ENCODE assay signal across 22 mouse cellular contexts in genomic region chr11:46846661-46847060, GRCm38 (mm10). TPM values are rescaled to one million over a fixed set of nuclear protein-coding genes. Genes with fewer than 3 reads are reported as not detected.
DNase-seq lines count a peak whose midpoint lies in the region; ATAC-seq lines count a peak whose summit lies in the region.
"Had no signal": no experiment of that assay in that cellular context is flagged by ENCODE, and none has a peak within 500 bp of the region (broad histone marks: within the 10 kb centered on the region; RNA-seq: fewer than 3 reads in every experiment).

No protein-coding gene starts in this region.

- DNase-seq in embryo, embryonic 10 days (ENCODE audit: low spot score): peak; percentile 48
- DNase-seq in embryo, embryonic 10.5 days (ENCODE audit: low spot score): no peak
- peak; percentile 68 for DNase-seq in embryonic facial prominence, embryonic 10.5 days (ENCODE audit: low spot score)
- peak; percentile 64 for DNase-seq in limb, embryonic 10.5 days (ENCODE audit: low spot score)
- DNase-seq in cerebellum, postnatal 25 days: no peak
- no peak for DNase-seq in hindbrain, embryonic 10.5 days (ENCODE audit: low spot score)
- DNase-seq in hindbrain, embryonic 14.5 days (ENCODE audit: low spot score): no peak
- DNase-seq: adrenal gland, adult 2 months; cerebellum, postnatal 10 days; gastrocnemius, postnatal 36 days; liver; lung, postnatal 10 days; midbrain, embryonic 14.5 days; right cerebral cortex, postnatal 14 days; spleen, adult 18-20 months; thymus, postnatal 4 days had no signal

- H3K9ac ChIP-seq in kidney, embryonic 15.5 days: no peak overlapping the region
- H3K9ac ChIP-seq in hindbrain, embryonic 14.5 days: no peak overlapping the region
- H3K9ac ChIP-seq: heart, embryonic 15.5 days; neural tube, embryonic 13.5 days had no signal

- H3K36me3 ChIP-seq in embryonic facial prominence, embryonic 10.5 days (replicated peaks): no peaks in the 10 kb centered on the region
- no peaks in the 10 kb centered on the region for H3K36me3 ChIP-seq in kidney, embryonic 15.5 days
- no peaks in the 10 kb centered on the region for H3K36me3 ChIP-seq in limb, embryonic 10.5 days
- H3K36me3 ChIP-seq in hindbrain, embryonic 10.5 days: no peaks in the 10 kb centered on the region
- H3K36me3 ChIP-seq in hindbrain, embryonic 14.5 days (replicated peaks; ENCODE audit: control insufficient read depth, insufficient read depth): no peaks in the 10 kb centered on the region
- H3K36me3 ChIP-seq: heart, embryonic 15.5 days; neural tube, embryonic 13.5 days had no signal

- no peak overlapping the region for H3K4me3 ChIP-seq in embryonic facial prominence, embryonic 10.5 days
- H3K4me3 ChIP-seq in kidney, embryonic 15.5 days (replicated peaks): no peak overlapping the region
- H3K4me3 ChIP-seq in limb, embryonic 10.5 days: no peak overlapping the region
- no peak overlapping the region for H3K4me3 ChIP-seq in hindbrain, embryonic 10.5 days
- H3K4me3 ChIP-seq in hindbrain, embryonic 14.5 days (replicated peaks; ENCODE audit: low read length): no peak overlapping the region
- H3K4me3 ChIP-seq: heart, embryonic 15.5 days; megakaryocyte, embryonic 14.5 days; neural tube, embryonic 13.5 days had no signal

- peak overlapping the region; percentile 51 for H3K27ac ChIP-seq in embryonic facial prominence, embryonic 10.5 days (replicated peaks)
- peak overlapping the region; percentile 54 for H3K27ac ChIP-seq in kidney, embryonic 15.5 days
- H3K27ac ChIP-seq in limb, embryonic 10.5 days: peak overlapping the region; percentile 76
- H3K27ac ChIP-seq in hindbrain, embryonic 10.5 days: no peak overlapping the region
- no peak overlapping the region for H3K27ac ChIP-seq in hindbrain, embryonic 14.5 days
- H3K27ac ChIP-seq: heart, embryonic 15.5 days; neural tube, embryonic 13.5 days had no signal

- no peaks in the 10 kb centered on the region for H3K9me3 ChIP-seq in embryonic facial prominence, embryonic 10.5 days
- H3K9me3 ChIP-seq in kidney, embryonic 15.5 days (replicated peaks): no peaks in the 10 kb centered on the region
- H3K9me3 ChIP-seq in limb, embryonic 10.5 days (replicated peaks): no peaks in the 10 kb centered on the region
- H3K9me3 ChIP-seq in hindbrain, embryonic 10.5 days: no peaks in the 10 kb centered on the region
- no peaks in the 10 kb centered on the region for H3K9me3 ChIP-seq in hindbrain, embryonic 14.5 days (ENCODE audit: control insufficient read depth, low read length)
- H3K9me3 ChIP-seq: heart, embryonic 15.5 days; megakaryocyte, embryonic 14.5 days; neural tube, embryonic 13.5 days had no signal

- no peak overlapping the region for H3K4me2 ChIP-seq in kidney, embryonic 15.5 days
- no peak overlapping the region for H3K4me2 ChIP-seq in hindbrain, embryonic 14.5 days (replicated peaks)
- H3K4me2 ChIP-seq: heart, embryonic 15.5 days; neural tube, embryonic 13.5 days had no signal

- no peaks in the 10 kb centered on the region for H3K27me3 ChIP-seq in embryonic facial prominence, embryonic 10.5 days (replicated peaks; ENCODE audit: low read depth, poor library complexity, severe bottlenecking)
- H3K27me3 ChIP-seq in kidney, embryonic 15.5 days: no peaks in the 10 kb centered on the region
- H3K27me3 ChIP-seq in limb, embryonic 10.5 days (ENCODE audit: low read depth, poor library complexity, severe bottlenecking): no peaks in the 10 kb centered on the region
- H3K27me3 ChIP-seq in hindbrain, embryonic 10.5 days (ENCODE audit: insufficient read depth, poor library complexity, severe bottlenecking): no peaks in the 10 kb centered on the region
- H3K27me3 ChIP-seq in hindbrain, embryonic 14.5 days (ENCODE audit: control insufficient read depth, insufficient read depth, low read length): no peaks in the 10 kb centered on the region
- H3K27me3 ChIP-seq: heart, embryonic 15.5 days; megakaryocyte, embryonic 14.5 days; neural tube, embryonic 13.5 days had no signal

- H3K4me1 ChIP-seq in embryonic facial prominence, embryonic 10.5 days: peaks cover 34% of the 10 kb centered on the region
- peaks cover 42% of the 10 kb centered on the region for H3K4me1 ChIP-seq in kidney, embryonic 15.5 days
- peaks cover 46% of the 10 kb centered on the region for H3K4me1 ChIP-seq in limb, embryonic 10.5 days
- peaks cover 7% of the 10 kb centered on the region for H3K4me1 ChIP-seq in hindbrain, embryonic 10.5 days (replicated peaks)
- no peaks in the 10 kb centered on the region for H3K4me1 ChIP-seq in hindbrain, embryonic 14.5 days (replicated peaks; ENCODE audit: control insufficient read depth, insufficient read depth, low read length)

- no peak for ATAC-seq in kidney, embryonic 15.5 days (replicated peaks; ENCODE audit: low FRiP score)
- no peak for ATAC-seq in hindbrain, embryonic 14.5 days (ENCODE audit: low FRiP score)
- ATAC-seq: CD4-positive, CD25-positive, alpha-beta regulatory T cell, adult 4 months; forebrain, embryonic 16.5 days had no signal

- WGBS in embryonic facial prominence, embryonic 10.5 days: 27% methylated on average over 1 of the region's 1 CpGs
- WGBS in kidney, embryonic 15.5 days: 24% methylated on average over 1 of the region's 1 CpGs
- WGBS in limb, embryonic 10.5 days: 19% methylated on average over 1 of the region's 1 CpGs
- 59% methylated on average over 1 of the region's 1 CpGs for WGBS in hindbrain, embryonic 10.5 days
- WGBS in hindbrain, embryonic 14.5 days: 54% methylated on average over 1 of the region's 1 CpGs

RNA-seq across cellular contexts. Expression of gene Timd4, which starts 36.1 kb away (rescaled TPM):
- polyA plus RNA-seq in embryonic facial prominence, embryonic 10.5 days (2016; fragmentation: Nextera tagmentation; extraction: Ambion mirVana): 0.27 TPM in 1 of 2 replicates, not detected in the other
- polyA plus RNA-seq in kidney, embryonic 15.5 days (2015; fragmentation: Nextera tagmentation; extraction: Ambion mirVana): 0.21 and 0.36 TPM in 2 replicates
- polyA plus RNA-seq in limb, embryonic 10.5 days (2016; fragmentation: Nextera tagmentation; extraction: Ambion mirVana): 0.09 and 0.10 TPM in 2 replicates
- polyA plus RNA-seq in hindbrain, embryonic 10.5 days (2016; fragmentation: Nextera tagmentation; extraction: Ambion mirVana): 0.09 and 0.14 TPM in 2 replicates
- 0.28 TPM in 1 of 2 replicates, not detected in the other for polyA plus RNA-seq in hindbrain, embryonic 14.5 days (2014; fragmentation: Nextera tagmentation; extraction: Ambion mirVana)
- polyA plus RNA-seq: CD4-positive, CD25-positive, alpha-beta regulatory T cell, adult 4 months; forebrain, embryonic 16.5 days had no signal

Comparison
In these comparisons a context has a peak if more than half of its experiments do, and no peak if none do; other contexts are left out.
1. DNase-seq: peak in embryo, embryonic 10 days (single experiment), embryonic facial prominence, embryonic 10.5 days (single experiment) and limb, embryonic 10.5 days (single experiment); none in embryo, embryonic 10.5 days (single experiment), cerebellum, postnatal 25 days (0 of 2), hindbrain, embryonic 10.5 days (single experiment) and hindbrain, embryonic 14.5 days (single experiment).
2. H3K27ac ChIP-seq: peak in embryonic facial prominence, embryonic 10.5 days (single experiment), kidney, embryonic 15.5 days (single experiment) and limb, embryonic 10.5 days (single experiment); none in hindbrain, embryonic 10.5 days (single experiment) and hindbrain, embryonic 14.5 days (single experiment).